Mouse (Mus musculus) adrenal gland, postnatal 10 days (tissue): ENCODE results near the gene Siva1. TPM values are rescaled to one million over a fixed set of nuclear protein-coding genes. Genes with fewer than 3 reads are reported as not detected.
A peak's percentile ranks its signal among the peaks of the same experiment; 100 is the strongest.

ENCODE experiments used
- DNase-seq: peaks from one replicate; pipeline ENCODE4 v3.0.0; 2021; ENCODE audit warnings: mixed read lengths
- microRNA-seq: library from miRNA; unstranded; fragments of <30 nt; microRNA quantifications from one replicate; pipeline ENCODE4 v1.2.0, GENCODE M21; 2021
- total RNA-seq, 2 experiments: library from RNA; stranded (reverse); gene quantifications; 2 replicates each; pipeline ENCODE4 v1.2.3; 2021

Gene Siva1
- total RNA-seq, 2 experiments from 2014 or later = 35.9 to 46.7 TPM

DNA sequence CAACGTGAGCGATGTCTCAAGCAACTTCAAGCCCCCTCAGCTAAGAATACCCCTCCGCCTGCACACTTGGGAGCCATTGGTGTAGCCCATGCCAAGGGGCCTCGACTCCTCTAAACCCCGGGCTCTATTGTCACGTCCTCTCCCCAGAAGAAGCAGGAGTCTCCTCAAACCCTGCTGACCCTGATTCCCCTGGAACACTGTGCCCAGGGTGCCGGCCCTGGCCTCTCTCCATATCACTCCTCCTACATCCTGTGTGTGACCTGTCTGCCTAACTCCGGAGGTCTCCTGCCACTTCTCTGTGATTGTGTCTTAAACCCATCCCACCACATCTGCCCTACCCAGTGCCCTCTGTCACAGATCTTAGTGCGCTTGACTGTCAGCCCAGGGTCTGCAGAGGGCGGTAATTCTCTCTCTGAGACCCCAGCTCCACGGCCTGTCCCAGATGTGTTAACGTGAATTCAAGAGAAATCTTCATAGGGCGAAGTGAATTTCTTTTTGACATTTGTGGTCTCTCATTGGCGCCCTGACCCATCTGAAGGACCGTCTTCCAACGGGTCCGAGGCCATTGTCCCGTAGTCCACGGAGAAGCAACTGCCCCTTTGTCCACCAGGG, 33.6 kb downstream of the Siva1 start:
- peak; percentile 5 for DNase-seq

DNA sequence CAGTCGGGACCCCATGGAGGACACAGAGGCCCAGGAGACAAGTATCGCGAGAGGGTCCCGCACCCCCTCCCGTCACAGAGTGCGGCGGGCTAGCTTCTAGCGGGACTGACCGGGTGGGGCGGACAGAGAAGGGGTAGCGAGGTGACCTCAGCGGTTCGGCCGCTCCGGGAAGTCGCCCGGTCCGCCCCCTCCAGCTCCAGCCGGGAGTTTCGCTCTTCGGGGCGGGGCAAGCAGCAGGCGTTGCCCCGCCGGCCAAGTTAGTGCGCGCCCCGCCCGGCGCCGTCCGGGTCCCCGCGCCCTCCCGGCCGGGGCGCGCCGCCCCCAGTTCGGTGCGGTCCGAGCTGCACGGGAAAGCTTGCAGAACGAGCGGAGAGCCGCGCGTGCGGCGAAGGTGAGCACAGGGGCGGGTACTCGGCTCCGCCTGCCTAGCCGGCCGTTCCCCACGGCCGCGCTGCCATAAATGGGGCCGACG, 34.1 kb downstream of the Siva1 start, which contains the start of gene Zbtb42:
TSS of gene Zbtb42 (plus strand) at position 274 of the 472 bp plus-strand sequence.
- peak; percentile 78 for DNase-seq

DNA sequence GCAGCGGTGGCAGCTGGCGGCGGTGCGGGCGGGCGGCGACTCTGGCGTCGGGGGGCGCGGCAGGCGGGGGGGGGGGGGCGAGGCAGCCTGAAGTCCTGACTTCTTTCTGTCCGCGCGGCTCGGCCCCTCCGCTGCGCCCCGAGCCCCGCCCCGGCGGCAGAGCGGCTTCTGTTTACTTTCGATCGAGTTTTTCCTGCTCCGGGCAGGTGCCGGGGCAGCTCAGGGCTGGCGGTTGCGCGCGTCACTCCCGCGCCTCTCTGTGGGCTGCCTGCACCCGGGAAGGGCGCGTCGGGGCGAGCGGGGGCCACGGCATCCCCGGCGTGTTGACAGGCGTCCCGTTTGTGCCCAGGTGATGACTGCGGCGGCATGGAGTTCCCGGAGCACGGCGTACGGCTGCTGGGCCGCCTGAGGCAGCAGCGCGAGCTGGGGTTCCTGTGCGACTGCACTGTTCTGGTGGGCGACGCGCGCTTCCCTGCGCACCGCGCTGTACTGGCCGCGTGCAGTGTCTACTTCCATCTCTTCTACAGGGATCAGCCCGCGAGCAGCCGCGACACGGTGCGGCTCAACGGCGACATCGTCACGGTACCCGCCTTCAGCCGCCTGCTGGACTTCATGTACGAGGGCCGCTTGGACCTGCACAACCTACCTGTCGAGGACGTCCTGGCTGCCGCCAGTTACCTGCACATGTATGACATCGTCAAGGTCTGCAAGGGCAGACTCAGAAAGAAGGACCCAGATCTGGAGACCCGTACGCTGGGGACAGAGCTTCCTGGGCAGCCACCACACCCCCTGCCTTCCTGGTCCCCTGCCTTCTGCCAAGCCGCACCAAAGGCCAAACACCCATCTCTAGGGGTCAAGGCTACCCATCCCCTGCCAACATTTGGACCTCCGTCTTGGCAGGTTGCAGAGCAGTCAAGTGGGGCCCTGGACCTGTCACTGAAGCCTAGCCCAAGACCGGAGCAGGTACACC, 34.8 kb downstream of the Siva1 start:
- no peak for DNase-seq

DNA sequence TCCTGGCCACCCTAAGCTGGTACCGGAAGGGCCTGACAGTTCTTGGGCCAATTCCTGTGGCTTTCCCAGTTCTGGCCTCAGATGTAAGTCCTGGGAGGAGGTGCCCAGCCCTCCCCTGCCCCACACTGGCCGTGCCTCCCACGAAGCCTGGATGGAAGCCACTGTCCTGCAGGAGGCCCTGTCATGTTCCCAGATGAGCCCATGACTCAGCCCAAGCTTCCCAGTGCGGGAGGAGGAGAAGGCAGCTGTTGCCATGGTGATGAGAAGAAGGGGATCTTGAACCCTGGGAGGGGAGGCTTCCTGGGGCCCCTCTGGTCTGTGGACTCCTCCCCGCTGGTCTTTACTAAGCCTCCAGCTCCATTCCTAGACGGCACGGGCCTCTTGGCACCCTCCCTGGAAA, 38.9 kb downstream of the Siva1 start:
- DNase-seq = no peak

DNA sequence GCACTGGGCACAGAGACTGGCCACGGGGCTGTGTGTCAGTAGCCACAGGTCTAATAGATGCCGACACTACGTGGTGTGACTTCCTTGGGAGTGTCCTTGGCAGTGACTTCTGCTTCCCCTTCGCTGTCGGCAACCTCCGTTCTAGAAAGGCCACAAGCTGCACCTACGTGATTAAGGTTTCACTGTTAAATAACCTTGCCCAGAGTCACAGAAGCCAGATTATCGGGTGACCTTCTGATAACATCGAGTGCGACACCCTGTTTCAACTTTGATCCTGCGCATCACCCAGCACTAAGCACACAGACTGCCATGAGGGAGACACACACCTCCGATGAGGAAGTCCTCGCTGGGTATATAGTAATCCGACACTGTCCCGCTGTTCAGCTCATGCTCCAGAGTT, 44.0 kb downstream of the Siva1 start:
- no peak for DNase-seq

DNA sequence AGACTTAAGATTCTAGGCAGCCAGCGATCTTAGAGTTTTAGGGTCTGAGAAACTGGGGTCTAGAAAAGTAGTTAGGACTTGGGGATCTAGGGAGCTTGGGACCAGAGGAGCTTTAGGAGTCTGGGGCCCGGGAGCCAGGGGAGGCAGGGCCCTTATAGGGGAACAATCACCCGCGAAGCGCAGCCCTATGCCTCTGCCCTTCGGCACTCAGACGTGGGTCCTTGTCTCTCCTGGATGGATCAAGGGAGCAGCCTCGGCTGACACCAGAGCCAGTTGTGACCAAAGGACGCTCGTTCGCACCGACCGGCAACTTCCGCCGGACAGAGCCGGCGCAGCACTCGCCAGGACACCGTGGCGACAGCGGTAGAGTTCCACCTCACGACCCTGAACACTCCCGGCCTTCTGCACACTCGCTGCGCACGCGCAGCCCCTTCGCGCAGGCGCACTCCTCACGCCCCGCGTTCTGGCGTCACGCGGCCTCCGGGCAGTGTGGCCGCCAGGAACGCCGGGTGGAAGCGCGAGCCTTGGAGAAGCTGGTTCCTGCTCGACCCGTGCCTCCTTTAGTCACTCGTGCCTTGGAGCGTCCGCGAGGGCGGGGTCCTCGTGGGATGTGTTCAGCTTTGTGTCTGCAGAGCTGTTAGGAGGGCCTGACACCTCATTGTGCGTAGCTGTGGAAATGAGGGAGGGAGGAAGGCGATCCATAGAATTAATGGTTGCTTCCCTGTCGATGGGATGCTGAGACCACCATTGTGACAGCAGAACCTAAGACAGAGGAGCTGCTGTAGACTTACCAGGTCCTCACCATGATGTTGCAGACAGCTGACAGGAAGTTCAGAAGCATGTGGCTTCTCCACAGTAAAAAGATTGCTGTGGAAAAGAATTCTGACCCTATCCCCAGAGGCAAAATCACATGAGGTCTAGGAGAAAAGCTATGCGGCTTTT, 49.0 kb downstream of the Siva1 start:
- peak; percentile 98 for DNase-seq

DNA sequence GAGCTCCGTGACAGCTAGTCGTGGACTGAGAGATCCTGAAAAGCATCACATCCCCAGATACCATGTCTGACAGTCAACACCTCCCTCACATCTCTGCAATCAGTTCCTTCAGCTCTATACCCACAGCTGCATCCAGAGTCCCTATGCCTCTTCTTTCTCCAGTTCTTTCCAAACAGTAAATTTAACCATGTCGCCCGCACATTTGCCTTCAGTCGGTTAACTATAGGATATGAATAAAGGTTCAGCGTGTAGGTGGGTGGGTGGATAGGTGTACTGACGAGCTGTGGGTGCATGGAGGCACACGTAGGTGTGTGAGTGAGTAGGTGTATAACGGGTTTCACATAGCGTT, 49.6 kb downstream of the Siva1 start:
- no peak for DNase-seq

DNA sequence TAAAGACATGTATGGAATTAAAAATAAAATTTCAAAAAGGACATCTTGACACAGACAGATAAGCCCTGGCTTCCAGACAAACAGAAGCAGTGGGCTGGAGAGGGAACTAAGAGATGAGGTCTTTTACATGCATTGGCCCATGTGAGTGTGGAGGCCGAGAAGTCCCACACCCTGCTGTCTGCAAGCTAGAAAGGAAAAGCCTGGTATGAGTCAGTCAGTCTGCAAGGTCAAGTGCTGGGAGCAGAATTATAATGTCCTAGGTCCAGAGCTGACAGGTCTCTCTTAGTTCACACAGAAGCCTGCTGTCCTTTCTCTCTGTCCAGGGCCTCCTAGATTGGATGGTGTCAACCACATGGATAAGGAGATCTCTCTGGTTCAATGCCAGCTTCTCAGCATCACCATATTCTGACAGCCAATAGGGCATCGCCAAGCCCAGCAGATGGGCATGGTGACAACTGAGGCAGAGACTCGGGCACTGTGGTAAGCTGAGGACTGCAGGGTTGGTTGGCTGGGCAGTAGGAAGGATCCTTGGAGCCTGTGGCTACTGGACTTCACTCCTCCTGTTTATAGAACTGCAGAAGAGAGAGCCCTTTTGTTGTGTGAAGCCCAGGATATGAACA, 52.4 kb downstream of the Siva1 start:
- no peak for DNase-seq

Small RNA genes within 50 kb of the gene (microRNA-seq; reads per million reads assigned to microRNA genes)
- not detected for gene Mir6939

Other genes with a start within 250 kb of the Siva1 start
- 10 to 100 TPM; 16.2 to 22.6 TPM for gene A530016L24Rik, start 155.2 kb upstream of the Siva1 start, total RNA-seq
- 1 to 10 TPM; 4.8 to 6.8 TPM for gene Tmem179, start 127.9 kb upstream of the Siva1 start, total RNA-seq
- gene Inf2, start 55.9 kb upstream of the Siva1 start, total RNA-seq = 10 to 100 TPM; 21.7 to 25.4 TPM
- 10 to 100 TPM; 42.9 to 72.4 TPM for gene Adssl1, start 24.6 kb upstream of the Siva1 start, total RNA-seq
- 100 to 1,000 TPM; 210 to 252 TPM for gene Akt1, start 30.2 kb downstream of the Siva1 start, total RNA-seq
- gene Zbtb42, start 34.1 kb downstream of the Siva1 start, total RNA-seq = 1 to 10 TPM; 3.9 to 5.5 TPM
- gene Cep170b, start 75.8 kb downstream of the Siva1 start, total RNA-seq = 10 to 100 TPM; 28.8 to 29.6 TPM
- 10 to 100 TPM; 10.8 to 13.4 TPM for gene Pld4, start 116.0 kb downstream of the Siva1 start, total RNA-seq
- gene Ahnak2, start 158.0 kb downstream of the Siva1 start, total RNA-seq = 10 to 100 TPM in 1 of 2 experiments, 1 to 10 TPM in 1; 9.4 to 13.5 TPM
- 1 to 10 TPM; 4.4 to 5.1 TPM for gene Clba1, start 164.3 kb downstream of the Siva1 start, total RNA-seq
- 10 to 100 TPM; 20.2 to 23.1 TPM for gene Cdca4, start 184.7 kb downstream of the Siva1 start, total RNA-seq
- gene Gpr132, start 223.5 kb downstream of the Siva1 start, total RNA-seq = 1 to 10 TPM; 1.1 to 1.2 TPM